Mouse (Mus musculus): ENCODE data around the gene Ptprj.
"Not testable (repeated sequence)": the region's sequence is repeated elsewhere in the genome, so short reads cannot be mapped to it uniquely, and the experiment has no call there.

Gene Ptprj

DNA sequence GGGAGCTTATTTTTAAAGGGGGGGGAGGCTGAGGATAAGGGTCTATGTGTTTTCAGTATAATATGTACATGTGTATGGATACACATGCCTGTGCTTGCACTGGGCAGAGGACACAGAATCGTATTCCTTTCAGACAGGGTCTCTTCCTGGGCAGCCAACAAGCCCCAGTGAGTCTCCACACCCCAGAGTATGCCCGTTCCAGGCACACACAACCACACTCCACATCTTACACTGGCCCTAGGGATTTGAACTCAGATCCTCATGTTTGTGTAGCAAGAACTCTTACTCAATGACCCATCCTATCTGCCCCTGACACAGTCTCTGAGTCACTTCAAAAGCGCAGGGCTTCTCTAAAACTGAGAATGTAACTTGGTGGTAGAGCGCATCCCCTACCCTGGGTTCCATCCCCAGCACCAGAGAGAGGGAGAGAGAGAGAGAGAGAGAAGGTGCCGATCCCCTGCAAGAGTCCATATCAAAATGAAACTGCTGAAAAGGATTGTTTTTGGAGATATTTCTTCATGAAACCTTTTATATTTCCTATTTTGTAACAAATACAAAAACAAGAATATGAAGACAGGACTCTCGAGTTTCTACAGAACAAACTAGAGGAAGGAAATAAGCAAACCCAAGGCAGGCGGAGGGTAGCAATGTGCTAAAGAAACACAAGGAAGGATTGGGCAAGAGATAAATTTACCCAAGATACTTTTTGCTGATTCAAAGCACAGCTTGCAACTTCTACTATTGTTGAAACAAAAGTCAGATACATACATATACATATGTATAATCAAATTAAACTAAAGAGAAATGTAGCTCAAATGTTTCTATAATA lies 2.8 kb downstream of the Ptprj start:
- DNase-seq (ENCODE audit: low spot score): no peak

DNA sequence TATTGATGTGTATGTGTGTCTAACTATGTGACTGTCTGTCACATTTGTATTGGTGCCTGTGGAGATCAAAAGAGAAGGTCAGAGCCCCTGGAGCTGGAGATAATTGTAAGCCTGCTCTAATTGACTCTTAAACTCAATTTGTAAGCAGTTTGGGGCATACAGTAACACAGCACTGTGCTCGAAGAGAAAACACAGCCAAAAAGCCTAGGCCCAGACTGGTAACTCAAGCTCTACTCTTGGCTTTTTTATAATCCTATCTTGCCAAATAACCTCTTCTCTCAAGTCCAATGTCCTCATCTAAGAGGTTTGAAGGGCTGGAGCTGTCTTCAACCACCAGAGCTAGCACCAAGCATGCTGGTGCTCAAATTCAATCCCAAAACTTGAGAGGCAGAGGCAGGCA lies 3.5 kb downstream of the Ptprj start:
- DNase-seq (ENCODE audit: low spot score): no peak

DNA sequence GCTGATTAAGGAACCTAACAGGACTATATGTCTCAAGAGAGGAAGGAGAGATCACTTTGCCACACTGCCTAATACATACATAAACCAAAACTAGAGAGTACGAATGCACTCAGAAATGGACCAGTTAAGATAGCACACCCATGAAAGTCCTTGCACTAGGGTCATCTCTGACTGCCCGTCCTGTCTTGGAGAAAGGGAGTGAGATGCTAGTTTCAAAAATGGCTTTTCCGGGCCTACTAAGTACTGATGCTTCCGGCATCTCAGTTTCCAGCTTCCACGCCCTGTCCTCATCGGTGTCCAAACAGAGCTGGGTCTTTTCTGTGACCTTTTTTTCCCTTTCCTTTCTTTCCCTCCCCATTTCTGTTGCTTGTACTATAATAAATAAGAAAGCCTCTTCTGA lies 4.0 kb downstream of the Ptprj start:
- DNase-seq (ENCODE audit: low spot score): no peak

DNA sequence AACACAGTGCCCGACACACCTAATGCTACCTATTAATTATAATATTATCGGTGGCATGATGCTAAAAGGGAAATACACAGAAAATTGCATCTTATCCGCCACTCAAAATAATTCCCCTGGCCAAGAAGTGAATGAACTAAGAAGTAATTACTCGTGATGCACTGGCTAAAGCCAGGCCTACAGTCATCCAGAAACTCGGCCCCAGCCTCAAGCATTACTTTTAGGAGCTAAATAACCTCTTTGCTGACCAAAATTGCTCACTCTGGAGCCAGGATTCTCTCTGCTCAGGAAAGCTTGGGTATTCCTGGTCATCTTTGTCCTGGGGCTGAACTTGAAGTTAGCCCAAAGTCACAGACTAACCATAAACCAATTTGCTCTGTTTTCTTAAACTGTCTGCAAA lies 4.7 kb downstream of the Ptprj start:
- DNase-seq (ENCODE audit: low spot score): no peak

DNA sequence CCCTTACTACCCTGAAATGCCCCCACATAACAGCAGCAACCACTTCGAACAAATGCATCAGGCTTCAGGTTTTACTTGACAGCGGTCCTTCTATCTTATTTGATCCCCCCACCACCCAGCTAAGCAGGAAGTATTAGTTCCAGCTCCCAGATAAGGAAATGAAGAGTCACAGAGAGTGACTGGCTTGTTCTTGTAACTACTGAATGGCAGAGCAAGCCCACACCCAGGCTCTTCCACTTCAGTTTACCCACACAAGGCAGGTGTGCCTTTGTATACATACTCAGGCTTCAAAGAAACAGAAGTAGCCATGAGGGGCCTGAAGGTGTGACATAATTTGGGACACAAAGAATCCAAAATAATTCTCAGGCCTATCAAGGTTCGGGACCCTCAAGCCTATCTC lies 5.3 kb downstream of the Ptprj start:
- DNase-seq (ENCODE audit: low spot score): no peak

DNA sequence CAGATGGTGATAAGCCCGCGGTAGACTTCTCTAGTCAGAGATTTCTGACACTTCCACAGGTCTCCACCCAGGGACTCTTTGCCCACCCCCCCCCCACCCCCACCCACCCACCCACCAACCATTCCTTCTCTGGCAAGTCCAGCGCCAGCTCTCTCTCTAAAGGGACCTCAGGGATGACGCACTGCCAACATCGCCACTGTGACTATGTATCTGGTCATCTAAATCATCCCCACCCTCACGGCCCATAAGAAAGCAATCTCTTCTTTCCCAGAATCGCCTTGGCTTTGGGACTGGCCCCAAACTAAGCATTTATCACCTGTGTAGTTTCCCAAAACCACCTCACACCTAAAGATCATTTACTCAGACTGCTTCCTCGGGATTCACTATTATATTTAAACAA lies 5.9 kb downstream of the Ptprj start:
- no peak for DNase-seq (ENCODE audit: low spot score)

DNA sequence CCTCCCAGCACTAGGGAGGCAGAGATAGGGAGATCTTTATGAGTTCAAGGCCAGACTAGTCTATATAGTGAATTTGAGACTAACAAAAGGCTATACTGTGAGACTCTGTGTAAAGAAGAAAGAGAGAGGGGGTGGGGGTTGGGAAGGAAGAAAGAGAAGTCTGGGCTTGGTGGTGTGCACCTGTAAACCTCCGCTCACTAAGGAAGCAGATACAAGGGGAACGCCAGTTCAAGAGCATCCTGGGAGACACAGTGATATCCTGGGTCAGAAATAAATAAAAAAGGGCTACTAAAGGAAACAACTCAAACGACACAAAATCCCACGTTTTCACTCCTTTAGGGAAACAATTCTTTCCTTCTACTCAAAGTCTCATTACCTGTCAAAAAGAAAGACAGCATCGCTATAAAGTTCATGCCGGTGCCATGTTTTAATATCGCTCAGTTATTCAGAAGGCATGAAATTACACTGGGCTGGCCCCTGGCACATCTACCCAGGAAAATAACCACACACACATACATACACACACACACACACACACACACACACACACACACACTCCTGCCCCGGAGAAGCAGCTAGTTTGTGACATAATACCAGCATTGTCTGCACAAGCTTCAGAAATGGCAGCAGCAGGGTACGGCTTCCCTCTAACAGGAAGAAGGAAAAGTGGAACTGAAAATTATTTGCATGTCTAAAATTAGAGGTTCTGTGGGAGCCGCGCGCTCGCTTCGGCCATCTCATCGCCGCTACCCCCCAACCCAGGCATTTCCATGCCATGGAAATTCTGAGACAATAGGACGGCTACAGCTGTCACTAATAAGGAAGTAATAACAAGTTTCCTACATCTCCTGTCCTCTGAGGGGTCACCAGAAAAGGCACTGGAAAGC lies 6.6 kb downstream of the Ptprj start:
- DNase-seq (ENCODE audit: low spot score): no peak

DNA sequence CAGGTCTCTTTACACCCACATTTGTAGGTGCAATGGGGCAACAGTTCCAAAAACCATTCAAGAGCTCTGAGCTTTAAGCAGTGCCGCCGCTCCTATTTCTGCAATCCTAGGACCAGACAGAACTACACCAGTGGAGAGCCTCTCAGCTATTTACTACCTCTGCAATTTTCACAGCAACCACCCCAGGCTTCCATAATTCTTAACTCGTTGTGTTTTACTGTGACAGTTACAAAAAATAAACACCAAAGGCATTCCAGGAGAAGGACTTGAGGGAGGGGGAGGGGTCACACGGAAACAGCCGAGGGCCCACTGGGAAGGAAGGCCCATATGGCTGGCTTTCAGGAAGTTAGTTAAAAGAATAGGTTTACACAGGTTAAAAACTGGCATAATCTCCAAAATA lies 8.3 kb downstream of the Ptprj start:
- DNase-seq (ENCODE audit: low spot score): no peak

DNA sequence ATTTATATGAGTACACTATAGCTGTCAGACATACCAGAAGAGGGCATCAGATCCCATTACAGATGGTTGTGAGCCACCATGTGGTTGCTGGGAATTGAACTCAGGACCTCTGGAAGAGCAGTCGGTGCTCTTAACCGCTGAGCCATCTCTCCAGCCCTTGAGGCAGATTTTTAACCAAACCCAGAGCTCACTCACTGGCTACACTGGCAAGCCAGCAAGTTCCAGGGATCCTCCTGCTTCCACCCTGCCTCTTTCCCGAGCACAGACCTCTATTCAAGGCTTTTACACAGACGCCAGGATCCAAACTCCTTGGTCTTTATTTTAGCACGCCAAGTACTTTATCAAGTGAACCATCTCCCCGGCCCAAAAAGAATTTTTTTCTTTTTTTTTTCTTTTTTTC lies 9.0 kb downstream of the Ptprj start:
- not testable (repeated sequence) for DNase-seq (ENCODE audit: low spot score)

DNA sequence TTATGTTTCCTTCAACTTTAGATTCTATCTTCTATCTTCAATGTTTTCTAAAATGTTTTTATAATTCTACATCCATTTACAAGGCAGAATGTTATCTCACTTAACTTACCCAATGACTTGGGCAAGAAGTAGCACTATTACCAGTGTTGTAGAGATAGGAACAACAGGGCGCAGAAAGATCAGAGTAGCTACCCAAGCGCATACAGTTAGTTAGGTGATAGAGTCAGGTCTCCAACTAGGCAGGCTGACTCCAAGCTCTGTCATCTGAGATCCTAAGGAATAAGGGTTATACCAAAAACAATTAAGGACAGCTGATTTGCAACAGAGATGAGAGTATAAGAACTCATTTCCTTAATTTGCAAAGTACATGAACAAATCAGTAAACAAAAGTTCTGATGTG lies 9.6 kb downstream of the Ptprj start:
- DNase-seq (ENCODE audit: low spot score): no peak

DNA sequence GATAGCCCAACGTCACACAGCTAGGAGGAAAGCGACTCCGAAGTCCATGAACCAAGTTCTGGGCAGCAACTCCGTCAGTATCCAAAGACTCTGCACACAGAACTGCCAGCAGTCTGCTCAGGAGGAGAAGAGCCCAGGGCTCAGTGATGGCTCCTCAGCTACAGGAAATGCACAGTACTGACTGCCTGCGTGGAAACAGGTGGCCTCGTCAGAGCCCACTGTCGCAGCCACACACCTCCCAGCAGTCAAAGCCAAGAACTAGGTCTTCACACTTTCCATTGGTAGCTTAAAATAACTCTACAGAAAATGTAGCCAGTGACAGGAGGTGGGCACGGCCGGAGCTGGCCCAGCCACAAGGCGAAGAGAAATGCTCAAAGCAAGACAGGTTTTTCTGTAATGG lies 10.2 kb downstream of the Ptprj start:
- no peak for DNase-seq (ENCODE audit: low spot score)

DNA sequence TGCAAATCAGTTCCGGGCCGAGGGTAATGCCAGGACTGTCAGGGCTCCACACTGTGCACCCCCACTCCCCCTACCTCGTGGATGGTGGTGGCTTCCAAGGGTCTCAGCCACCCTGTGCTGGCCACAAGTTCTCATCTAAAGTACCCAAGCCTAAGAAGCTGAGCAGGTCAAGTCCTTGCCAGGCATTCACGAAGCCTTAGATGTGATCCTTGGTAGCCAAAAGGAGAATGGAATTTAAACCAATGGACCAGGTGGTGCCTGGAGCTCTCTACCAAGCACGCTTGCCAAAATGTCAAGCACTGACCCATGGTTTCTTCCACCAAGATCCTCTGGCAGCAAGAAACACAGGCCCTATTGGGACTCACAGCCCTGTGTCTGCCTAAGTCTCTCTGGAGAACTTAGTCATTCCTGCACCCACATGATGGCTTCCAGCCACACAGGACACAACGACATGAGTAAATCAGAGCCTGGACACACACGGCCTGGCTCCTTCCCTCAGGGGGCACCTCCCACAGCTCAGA lies 11.4 kb downstream of the Ptprj start:
- no peak for DNase-seq (ENCODE audit: low spot score)

DNA sequence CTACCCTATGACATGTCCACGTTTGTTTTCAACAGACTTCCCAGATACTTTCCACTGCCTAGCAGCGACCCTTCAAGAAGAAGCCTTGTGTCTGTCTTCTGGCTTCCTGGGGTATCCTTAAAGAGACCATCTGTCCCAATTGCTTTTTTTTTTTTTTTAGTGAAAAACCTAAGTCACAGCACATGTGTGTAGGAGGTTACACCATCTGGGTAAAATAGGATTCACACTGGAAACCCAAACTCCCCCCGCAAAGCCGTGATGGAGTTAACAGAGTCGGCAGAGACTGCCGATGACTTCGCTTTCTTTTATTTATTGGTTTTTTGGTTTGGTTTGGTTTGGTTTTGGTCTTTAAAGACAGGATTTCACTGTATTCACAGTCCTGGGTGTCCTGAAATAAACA lies 12.4 kb downstream of the Ptprj start:
- DNase-seq (ENCODE audit: low spot score): no peak

DNA sequence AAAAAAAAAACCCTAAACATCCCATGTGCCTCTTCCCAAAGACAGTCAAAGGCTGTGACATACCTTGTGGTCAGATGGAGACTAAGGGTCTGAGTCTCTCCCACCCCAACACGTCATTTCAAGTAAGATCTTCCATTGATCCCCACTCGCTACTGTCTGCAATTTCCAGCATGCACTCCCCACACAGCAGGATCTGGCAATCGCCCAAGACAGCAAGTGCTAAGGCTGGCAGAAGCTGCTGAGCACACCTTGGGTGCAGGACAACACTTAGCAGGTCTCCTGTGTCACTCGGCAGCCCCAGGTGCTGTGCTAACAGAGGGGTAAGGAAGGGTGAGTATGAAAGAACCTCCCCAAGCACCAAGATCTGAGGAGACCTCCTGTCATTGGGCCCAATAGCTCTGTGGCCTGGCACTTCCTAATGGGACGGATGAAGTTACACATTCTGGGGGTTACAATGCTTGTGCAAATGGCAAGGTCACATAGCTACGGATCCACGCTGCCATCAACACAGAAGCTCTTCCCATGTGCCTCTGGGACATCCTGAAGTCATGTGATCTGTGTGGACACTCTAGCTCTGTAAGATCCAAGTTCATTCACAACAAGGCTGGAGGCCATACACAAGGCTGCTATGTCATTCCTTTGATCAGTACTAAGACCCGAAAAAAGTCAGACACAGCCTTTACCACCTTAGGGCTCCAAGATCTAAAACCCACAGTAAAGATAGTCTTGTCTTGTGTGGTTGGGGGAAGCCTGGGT lies 13.5 kb downstream of the Ptprj start:
- no peak for DNase-seq (ENCODE audit: low spot score)

DNA sequence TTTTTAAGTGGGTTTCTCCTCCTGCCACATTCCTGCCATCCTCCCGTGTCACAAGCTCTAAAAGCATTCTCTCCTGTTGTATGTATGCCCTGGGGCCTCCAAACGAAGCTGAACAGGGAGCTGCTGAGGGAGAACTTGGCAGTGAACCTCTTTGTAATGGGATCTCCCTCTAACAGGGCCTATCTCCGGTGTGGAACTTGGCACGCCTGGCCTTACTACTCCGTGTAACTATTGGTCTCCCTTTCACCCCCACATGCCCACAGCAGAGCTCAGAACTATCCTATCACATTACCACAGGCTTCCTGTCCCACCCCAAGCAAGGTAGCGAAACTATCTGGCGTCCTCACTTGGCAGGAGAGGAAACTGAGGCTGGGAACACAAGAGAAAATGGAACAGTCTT lies 14.4 kb downstream of the Ptprj start:
- no peak for DNase-seq (ENCODE audit: low spot score)

DNA sequence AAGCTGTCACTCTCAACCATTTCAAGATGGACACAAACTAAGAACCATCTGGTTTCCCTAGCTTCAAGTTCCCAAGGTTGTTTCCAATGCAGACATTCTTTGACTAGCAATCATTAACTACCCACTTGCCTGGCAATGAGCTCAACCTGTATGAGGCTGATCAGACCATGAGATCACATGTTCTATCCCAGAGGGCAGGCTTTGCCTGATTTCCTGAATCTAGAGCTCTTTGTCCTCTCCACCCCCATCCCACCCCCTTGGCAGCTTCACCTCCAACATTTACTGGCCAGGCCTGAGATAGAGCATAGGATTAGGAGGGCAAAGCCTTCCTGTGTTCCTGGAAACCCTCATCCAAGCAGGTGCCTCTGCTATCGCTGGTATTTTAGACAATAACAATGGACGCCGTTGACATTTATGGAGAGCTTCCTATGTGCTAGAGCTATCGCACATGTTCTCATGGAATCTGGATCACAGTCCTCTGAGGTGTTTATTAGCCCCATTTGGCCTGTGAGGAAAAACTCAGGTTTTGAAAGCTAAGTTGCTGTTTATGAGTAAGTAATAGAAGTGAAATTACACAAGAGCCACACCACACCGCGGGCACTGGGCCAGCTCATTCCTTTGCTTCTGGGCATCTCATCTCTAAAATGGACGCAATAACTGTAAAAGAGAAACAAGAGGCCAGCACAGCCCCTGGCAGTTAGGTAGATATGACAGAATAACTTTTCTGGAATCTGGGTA lies 15.1 kb downstream of the Ptprj start:
- no peak for DNase-seq (ENCODE audit: low spot score)

DNA sequence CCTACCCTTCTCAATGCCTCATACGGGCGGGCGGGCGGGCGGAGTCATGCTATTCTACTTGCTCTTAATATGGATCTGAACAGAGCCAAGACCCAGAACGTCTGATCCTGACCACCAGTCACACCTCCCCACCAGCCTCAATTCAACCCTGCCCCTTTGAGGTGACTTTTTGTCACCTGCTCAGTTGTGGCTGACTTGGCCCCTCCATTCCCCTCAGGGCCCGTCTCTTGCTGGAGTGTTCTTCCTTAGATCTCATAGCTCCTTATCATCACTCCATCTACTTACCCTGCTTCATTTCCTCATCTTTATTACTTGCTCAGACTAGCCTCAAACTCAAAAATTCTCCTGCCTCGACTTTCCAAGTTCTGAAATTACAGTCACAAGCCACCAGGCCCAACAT lies 15.9 kb downstream of the Ptprj start:
- no peak for DNase-seq (ENCODE audit: low spot score)

DNA sequence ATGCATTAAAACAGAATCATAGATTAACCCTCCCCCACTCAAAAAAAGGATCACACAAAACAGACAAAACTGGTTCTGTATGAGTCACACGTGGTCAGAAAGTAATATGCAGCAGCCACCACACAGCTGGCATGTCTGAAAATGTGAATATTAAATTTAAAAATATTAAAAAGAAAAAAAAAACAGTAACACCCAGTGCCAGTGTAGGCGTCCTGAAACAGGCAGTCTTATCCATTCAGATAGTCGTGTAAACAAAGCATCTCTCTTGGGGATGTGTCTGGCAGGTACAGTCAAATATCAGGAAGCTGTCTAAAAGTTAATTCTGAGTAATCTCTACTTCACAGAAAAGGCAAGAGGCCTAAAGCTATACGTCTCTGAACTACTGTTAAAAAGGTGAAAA lies 17.3 kb downstream of the Ptprj start:
- no peak for DNase-seq (ENCODE audit: low spot score)

DNA sequence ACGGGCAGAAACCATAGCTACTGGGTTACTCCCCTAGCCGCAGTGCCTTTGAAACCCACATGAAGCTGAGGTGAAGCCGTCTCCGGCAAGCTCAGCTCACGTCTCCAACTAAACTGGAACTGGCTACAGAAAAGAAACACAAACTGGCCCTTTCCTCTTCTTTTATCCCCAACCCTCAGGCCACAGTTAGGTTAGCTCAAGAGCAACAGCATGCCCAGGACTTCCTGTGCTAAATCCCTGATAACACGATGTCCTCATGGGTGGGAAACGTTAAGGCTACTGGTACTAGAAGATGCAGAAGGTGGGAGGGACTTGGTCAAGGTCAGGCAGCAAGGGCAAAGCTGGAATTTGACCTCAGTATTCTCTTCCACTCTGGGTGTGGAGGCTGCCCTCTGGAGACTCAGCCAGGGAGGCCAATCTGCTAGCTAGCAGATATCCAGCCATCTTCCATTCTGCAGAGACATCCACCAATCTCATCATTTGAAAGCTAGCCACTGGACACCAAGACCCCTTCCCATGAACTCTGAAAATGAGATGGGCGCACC lies 18.2 kb downstream of the Ptprj start:
- DNase-seq (ENCODE audit: low spot score): no peak

DNA sequence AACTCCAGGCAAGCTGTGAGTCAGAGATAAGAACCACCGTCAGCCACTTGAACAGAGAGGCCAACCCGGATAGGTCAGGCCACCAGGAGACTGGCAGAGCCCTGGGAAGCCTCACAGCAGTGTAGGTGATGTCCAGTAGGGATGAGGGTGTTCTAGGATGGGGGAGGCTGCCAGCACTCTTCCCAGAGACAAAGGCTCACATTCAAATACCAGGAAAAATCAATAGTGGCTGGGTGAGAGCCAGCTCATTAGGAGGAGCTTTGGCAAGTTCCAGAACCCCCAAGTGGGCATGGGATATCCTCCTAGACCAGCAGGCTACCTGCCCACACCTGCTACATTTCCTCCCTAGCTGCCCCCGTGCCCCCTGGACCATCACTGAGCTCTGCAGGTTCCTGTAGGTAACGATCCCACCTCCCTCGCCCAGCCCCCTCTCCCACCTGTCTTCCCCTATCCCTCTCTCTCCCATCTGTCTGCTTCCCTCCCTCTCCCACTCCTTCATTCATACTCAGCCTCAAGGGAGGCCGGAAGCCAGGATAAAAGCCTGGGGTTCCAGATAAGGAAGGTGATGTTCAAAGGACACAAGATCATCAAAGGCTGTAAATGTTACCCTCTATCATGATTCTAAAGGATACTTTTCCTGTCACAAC lies 20.1 kb downstream of the Ptprj start:
- DNase-seq (ENCODE audit: low spot score): no peak

DNA sequence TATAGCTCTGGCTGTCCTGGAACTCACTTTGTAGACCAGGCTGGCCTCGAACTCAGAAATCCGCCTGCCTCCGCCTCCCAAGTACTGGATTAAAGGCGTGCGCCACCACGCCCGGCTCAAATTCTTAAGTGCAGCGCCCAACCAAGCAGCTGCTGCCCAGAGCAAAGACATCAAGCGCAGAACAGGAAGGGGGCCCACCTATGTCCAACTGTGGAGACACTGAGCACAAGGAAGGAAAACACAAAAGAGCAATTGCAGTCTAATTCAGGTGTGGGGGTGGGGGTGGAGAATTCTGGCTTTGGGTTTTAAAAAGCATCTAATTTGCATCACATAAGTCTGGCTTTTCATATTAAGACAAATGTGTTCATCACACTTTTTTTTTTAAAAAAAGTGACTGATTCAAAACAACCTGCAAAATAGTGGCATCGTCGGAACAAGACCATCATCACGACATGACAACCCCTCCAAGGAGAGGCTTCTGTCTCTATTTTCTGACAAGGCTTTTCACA lies 20.7 kb downstream of the Ptprj start:
- DNase-seq (ENCODE audit: low spot score): no peak
